Mouse (Mus musculus) adrenal gland, postnatal 10 days (tissue): ENCODE data around the gene Mapkapk3. TPM values are rescaled to one million over a fixed set of nuclear protein-coding genes. Genes with fewer than 3 reads are reported as not detected.
"Not testable (repeated sequence)": the region's sequence is repeated elsewhere in the genome, so short reads cannot be mapped to it uniquely, and the experiment has no call there.

Experiments
- DNase-seq: peaks from one replicate; pipeline ENCODE4 v3.0.0; 2021; ENCODE audit warnings: mixed read lengths
- total RNA-seq, 2 experiments: library from RNA; stranded (reverse); gene quantifications; 2 replicates each; pipeline ENCODE4 v1.2.3; 2021

Mapkapk3 gene
- total RNA-seq, 2 experiments from 2014 or later, result 28.6 to 29.5 TPM

DNA sequence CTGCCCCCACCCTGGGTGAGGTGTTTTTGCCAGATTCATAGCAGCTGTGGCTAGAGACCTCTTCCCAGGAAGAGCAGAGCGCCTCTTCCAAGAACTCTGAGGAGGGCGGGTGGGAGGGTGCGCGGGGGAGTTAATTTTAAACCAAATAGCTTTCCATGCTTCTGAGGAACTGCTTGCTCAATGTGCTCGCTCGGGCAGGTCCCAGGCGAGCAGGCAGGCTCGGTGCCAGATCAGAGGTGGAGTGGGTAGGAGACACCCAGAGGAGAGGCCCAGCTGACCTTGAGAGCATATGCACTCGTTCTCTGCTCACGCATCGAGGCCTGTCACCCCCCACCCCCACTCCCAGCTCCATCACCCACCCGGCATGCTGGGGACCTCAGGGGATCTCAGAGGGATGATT is 18.2 kb upstream of the Mapkapk3 start:
- peak; percentile 88 for DNase-seq

DNA sequence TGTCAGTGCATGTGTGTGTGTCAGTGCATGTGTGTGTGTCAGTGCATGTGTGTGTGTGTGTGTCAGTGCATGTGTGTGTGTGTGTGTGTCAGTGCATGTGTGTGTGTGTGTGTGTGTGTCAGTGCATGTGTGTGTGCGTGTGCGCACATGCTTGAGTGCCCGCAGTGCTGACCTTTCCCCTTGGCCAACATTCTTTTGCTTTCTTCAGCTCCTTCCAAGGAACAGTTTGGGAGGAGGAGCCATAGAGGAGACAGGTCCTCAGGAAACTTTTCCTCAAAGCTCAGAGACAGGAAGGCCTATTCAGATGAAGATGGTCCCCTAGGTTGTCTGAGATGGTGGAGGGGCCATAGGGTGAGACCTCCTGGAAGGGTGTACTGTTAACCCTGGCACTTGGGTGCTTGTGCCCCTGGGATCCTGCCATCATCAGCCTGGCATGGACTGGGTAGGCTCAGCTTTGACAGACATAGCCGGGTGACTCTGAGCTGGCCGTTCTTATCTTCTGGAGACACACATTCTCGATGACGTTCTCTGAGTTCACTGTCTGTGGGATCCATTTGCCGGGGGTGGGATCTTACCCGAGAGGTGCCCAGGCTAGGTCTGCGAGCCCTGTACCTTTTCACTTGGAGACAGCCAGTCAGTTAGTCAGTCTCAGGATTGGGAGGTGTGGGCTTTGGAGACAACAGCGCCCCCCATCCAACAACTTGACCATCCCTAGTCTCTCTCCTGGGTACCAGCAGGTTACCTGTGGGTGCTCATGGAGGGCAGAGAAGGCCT is 17.6 kb upstream of the Mapkapk3 start:
- DNase-seq, result no peak

DNA sequence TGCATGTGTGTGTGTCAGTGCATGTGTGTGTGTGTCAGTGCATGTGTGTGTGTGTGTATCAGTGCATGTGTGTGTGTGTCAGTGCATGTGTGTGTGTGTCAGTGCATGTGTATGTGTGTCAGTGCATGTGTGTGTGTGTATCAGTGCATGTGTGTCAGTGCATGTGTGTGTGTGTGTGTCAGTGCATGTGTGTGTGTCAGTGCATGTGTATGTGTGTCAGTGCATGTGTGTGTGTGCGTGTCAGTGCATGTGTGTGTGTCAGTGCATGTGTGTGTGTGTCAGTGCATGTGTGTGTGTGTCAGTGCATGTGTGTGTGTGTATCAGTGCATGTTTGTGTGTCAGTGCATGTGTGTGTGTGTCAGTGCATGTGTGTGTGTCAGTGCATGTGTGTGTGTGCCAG is 17.0 kb upstream of the Mapkapk3 start:
- not testable (repeated sequence) for DNase-seq

DNA sequence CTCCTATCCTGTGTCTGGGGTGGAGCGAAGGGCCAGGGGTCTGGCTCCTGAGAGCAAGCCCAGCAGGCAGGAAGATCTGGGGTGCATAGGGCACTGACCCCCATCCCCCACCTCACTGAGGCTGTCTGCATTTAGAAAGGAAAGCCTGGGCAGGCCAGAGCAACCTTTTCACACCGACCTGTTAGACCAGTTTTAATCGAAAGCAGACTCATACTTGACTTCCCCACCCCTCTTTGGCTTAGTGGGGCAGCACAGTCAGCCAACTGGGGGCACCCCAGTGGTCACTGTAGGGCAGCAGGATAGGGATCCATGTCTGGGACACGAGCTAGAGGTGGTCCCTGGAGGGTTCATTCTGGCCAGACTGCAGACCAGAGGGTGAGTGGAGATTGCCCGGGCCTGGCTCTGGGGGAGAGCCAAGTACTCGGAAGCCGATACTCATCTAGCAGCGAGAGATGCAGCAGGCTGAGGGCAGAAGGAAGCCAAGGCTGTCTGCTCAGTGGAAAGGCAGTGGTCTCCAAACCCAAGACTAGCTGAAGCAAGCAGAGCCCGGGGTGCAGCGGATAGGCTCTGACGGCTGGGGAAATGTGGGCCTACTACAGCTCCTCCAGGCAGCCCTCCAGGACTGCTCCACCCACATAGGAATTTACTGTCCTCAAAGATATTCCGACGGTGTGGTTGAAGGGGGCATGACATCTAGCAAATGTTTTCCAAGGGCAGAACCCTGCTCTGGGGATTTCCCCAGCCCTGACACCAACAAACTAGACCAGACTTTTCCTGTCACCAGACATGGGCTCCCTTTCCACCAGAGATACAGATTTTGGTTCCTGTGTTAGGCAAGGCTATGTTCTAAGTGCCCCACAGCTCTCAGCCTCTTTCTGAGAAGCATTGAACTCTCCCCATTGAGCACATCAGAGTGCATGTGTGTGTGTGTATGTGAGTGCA is 16.2 kb upstream of the Mapkapk3 start:
- peak; percentile 54 for DNase-seq

GRCm38 (mm10) chr9:107305012-107305411 is 15.3 kb upstream of the Mapkapk3 start:
- DNase-seq, result no peak

- no peak for DNase-seq
These were observed 14.7 kb upstream of the Mapkapk3 start for GRCm38 (mm10) chr9:107304383-107304782.

GRCm38 (mm10) chr9:107303900-107304299 is 14.2 kb upstream of the Mapkapk3 start:
- DNase-seq, result no peak

DNA sequence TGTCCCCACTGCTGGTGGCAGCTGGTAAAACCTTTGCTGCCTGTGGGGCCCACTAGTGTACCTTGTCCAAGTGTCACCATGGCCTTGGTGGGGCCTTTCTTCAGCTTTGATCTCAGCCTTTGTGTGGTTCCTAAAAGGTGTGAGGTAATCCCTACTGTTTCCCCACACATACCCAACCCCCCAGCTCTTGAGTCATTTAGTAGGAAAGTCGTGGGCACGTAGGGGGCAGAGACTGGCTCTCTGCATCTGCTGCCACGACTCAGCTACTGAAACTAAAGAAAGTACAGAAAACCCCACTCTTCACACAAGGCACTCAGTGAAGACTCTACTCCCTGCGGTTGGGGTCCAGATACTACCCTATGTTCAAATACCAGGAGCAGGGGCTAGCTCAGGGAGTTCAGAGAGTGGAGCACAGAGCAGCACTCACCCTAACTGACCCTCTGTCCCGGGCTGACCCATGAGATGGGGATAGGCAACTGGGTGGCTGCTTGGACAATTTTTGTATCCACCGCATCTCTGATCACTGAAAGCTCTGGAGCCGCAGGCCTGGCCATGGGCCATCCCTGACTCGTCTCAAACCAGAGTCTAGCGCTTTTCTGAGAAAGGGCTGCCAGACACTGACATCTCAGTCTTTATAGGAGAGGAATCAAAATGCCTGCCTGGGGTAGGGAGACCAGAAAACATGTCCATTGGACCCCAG is 13.6 kb upstream of the Mapkapk3 start:
- no peak for DNase-seq

- DNase-seq, result no peak
These were observed 12.9 kb upstream of the Mapkapk3 start for GRCm38 (mm10) chr9:107302592-107302991.

DNA sequence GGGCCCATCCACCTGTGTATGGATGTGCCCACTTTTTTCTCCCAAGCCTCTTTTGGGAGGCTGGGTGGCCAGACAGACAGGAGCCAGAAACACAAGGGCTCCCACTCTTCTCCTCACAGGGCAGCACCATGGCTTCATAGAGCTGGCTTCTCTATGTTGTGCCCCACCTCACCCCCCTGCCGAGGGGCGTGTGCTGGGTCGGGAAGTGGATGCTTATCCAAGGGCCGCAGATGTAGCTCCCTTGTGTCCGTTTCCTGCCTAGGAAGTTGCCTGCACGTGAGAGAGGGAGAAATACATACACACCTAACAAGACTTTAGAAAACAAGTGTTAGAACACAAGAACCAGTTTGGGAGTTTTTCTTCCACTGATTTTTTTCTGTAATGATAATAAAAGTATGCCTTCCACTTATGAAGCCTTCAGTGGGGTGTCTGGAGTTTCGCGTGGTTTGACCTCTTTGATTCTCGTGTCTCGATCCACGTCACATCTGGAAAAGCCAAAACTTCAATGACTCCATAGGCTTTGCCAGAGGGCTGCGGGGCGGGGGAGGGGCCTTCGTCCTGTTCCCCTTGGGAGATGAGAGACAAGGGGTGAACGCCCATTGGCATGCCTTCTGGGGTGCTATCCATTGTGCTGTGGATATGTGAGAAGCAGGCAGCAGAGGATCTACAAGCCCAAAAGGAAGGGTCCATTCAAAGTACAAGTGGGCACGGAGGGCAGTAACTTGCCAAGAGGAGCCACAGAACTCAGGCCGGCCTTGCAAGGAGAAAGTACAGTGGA is 12.1 kb upstream of the Mapkapk3 start:
- DNase-seq, result no peak

- DNase-seq, result no peak
These were observed 10.7 kb upstream of the Mapkapk3 start for GRCm38 (mm10) chr9:107300224-107300973.

- no peak for DNase-seq
These were observed 10.1 kb upstream of the Mapkapk3 start for GRCm38 (mm10) chr9:107299783-107300182.

DNA sequence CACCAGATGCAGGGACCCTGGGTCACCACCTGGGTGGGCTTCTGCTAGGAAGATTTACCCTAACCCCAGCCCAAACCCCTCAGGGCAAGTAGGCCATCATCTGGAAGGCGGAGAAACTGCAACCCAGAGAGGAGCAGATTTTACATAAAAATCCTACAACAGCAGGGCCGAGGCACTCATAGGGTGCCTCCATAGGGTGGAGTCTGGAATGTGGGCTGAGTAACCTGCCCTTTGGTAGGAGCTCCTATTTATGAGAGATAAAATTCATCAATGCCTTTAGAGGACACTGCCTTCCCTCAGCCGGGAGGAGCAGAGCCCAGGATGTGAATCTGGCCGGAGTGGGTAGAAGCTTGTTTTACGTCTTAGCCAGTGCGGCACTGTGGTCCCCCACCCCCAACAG is 9.2 kb upstream of the Mapkapk3 start:
- DNase-seq, result no peak

DNA sequence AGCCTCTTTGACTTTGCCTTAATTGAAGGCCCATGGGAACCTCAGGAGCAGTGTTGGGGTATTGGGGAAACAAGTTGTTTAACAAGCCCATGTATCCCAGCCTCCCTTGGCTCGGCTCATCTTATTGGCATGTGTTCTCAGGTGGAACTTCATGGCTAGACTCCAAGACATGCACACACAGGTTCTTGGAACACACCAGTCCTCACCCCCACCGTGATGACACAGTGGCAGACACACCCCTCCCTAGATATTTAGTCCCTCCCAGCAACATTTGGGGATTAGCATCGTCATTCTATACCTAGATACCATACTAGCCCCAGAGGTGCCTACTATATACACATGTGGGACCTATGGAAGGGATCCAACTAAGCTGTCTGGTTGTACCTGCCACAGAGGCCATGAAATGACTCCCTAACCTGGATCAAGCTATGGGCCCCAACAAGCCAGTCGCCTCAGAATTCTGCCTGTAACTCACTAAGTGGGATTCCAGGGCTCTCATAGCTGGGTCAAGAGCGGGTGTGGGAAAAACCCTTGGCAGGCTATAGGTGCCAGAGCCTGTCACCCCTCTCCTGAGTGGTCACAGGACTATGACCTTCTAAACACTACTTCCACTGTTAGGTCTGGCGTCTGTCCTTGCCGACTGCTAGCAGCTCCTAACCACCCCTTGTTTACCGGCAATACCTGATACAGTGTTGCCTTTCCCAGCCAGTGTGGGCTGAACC is 8.5 kb upstream of the Mapkapk3 start:
- DNase-seq, result no peak

DNA sequence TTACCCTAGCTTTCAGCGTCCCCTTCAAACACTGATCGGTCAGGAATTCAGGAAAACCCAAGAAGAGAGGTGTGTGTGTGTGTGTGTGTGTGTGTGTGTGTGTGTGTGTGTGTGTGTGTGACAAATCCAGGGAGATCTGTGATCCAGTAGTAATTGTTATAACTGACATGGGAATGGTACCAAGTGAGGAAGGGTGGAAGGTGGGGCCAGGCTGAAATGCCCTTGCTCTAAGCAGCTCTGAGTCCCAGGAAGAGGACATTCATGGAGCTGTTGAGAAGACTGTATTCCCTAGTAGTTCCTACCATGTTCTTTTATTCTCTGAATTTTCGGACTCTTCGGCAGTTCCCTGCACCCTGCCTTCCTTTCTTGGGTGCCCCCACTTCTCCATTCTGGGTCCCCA is 8.0 kb upstream of the Mapkapk3 start:
- no peak for DNase-seq

DNA sequence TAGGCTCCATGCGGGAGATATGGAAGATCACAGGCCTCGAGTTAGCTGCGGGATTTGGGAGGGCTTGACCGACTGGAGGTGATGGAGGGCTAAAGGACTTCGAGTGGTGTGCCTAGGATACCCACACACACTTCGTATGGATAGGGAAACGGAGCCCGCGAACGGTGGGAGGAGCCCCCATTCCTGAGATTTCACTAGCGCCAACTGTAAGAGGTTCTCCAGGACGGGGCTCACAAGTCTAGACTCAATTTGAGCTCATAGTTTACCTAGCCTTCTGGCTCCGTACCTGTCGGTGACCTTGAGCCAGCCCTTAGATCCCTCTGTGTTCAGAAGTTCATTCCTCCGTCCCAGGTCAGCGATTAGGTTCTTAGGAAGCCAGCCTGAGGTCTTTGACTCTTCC is 7.4 kb upstream of the Mapkapk3 start:
- no peak for DNase-seq

DNA sequence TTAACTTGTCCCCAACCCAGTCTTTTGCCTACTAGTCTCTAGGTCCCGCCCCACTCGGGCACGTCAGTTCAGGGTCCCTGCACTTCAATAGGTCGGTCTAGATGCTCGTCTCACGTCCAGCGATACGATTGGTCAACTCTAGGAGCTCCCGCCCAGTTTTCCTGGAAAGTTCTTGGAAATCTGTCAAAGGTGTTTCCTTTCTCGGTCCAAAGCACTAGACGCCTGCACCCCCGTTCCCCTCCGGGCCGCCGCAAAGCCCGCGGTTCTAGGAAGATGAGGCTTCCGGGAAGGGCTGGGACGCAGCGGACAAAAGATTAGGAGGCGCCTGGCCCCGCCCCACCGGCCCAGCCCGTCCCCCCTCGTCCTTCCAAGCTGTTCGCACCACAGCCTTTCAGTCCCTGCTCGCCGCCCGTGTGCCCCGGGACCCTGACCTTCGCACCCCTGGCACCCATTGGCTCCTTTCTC is 6.9 kb upstream of the Mapkapk3 start:
- peak; percentile 94 for DNase-seq

GRCm38 (mm10) chr9:107296041-107296440 is 6.4 kb upstream of the Mapkapk3 start:
- no peak for DNase-seq

GRCm38 (mm10) chr9:107296016-107296040 is 6.2 kb upstream of the Mapkapk3 start, which contains the start of gene Cish:
TSS of gene Cish (plus strand) at chr9:107296026.
- DNase-seq, result no peak

DNA sequence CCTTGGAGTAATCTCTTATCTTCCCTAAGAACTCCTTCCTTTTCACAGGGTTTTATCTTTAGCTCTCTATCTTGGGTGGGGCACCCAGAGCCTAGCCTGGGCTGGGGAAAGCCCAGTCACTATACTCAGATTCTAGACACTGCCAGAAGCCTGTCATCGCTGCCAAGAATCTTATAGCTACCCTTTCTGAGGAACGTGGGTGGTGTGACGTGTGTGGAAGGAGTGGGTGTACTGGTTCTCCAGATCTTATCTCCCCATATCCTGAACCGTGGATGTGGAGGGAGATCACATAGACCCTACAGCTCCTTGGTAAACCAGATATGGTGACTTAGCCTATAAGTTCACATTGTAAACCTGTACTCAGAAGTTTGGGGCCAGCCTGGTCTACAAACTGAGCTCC is 5.9 kb upstream of the Mapkapk3 start:
- peak; percentile 1 for DNase-seq

- peak; percentile 89 for DNase-seq
These were observed 4.6 kb upstream of the Mapkapk3 start for GRCm38 (mm10) chr9:107294249-107294648.
